Mouse (Mus musculus) monocyte, adult 59 days (primary cell): ENCODE measurements around the gene 4930513O06Rik. TPM values are rescaled to one million over a fixed set of nuclear protein-coding genes. Genes with fewer than 3 reads are reported as not detected.

ENCODE experiments used
- total RNA-seq, 2 experiments: library from RNA; stranded (reverse); gene quantifications; one replicate each; pipeline ENCODE4 v1.2.4; 2023

The 4930513O06Rik gene
- total RNA-seq, result not detected

DNA sequence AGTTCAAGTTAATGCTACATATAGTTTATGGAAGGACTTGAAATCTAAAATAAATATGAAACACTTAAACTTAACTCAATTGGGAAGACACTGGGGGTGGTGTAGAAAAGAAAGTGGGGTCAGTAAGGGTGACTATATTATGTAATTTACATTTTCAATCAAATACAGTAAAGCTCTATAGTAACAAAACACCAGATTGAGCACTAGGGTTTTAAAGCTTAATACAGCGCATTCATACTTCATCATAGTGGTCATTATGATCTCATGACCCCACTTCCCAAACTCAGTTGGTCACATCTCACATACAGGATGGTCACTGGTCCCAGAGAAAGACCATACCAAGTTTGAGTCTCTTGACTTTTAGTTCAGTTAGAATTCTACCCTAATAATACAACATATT, at the start of gene 4930513O06Rik:
4930513O06Rik (plus strand) TSS at position 301 of the 400 bp plus-strand sequence.

DNA sequence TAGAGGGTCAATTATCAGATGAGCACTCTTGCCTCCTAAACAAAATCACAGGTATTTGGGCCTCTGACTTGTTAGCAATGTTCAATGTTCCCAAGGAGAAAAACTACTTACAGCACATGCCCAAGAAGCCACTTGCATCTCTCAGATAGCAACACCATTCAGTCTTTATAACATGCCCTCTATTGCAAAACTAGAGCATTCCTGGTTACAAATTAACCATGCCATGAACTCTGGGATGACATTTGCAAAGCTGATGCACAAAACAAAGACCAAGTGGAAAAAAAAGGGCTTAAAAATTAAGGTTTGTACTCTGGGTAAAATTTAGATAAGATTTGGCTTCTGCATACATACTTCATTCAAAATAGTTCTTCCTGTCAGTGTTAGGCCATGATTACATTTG, 966 bp upstream of the 4930513O06Rik start, which contains the start of gene Serpina7:
Serpina7 (minus strand) TSS at position 160 of the 400 bp plus-strand sequence.

Other genes starting within 250 kb of the 4930513O06Rik start
- gene Nrk, start 171.8 kb upstream of the 4930513O06Rik start, total RNA-seq, result not detected
- gene Serpina7, start 1.0 kb upstream of the 4930513O06Rik start, total RNA-seq, result not detected
- not detected for gene 4933428M09Rik, start 93.0 kb downstream of the 4930513O06Rik start, total RNA-seq
- gene Mum1l1, start 123.8 kb downstream of the 4930513O06Rik start, total RNA-seq, result not detected
- gene Trap1a, start 247.4 kb downstream of the 4930513O06Rik start, total RNA-seq, result under 1 TPM in 1 of 2 experiments, not detected in 1; 0.42 TPM